Mouse (Mus musculus) lung, embryonic 14.5 days (tissue): Measurements from ENCODE around the gene Nfs1. TPM values are rescaled to one million over a fixed set of nuclear protein-coding genes. Genes with fewer than 3 reads are reported as not detected.
"Not testable (repeated sequence)": the region's sequence is repeated elsewhere in the genome, so short reads cannot be mapped to it uniquely, and the experiment has no call there.

Source experiments
- ATAC-seq: fragments of 200-750 bp; cut with Nextera tagmentation; 2 replicates; pipeline ENCODE4 v1.8.0; 2017; ENCODE audit warnings: mild to moderate bottlenecking, moderate TSS enrichment, moderate library complexity; ENCODE audit not compliant: insufficient read depth
- DNase-seq: peaks from one replicate; pipeline ENCODE4 v3.0.0-alpha.2; 2015
- H3K27ac ChIP-seq: fragments of 300-500 bp; sonication (generic); 2 replicates; pipeline ENCODE4 v1.5.1; 2014; ENCODE audit warnings: low read depth, mild to moderate bottlenecking, moderate library complexity
- H3K27me3 ChIP-seq: fragments of 300-500 bp; sonication (generic); 2 replicates; pipeline ENCODE4 v1.6.1; 2014; ENCODE audit warnings: low read length, control low read depth; ENCODE audit not compliant: insufficient read depth
- H3K36me3 ChIP-seq: fragments of 300-500 bp; sonication (generic); 2 replicates; pipeline ENCODE4 v1.6.1; 2014; ENCODE audit warnings: control low read depth; ENCODE audit not compliant: insufficient read depth
- H3K4me1 ChIP-seq: fragments of 300-500 bp; sonication (generic); 2 replicates; pipeline ENCODE4 v1.6.1; 2014; ENCODE audit warnings: antibody characterized with exemption, control low read depth; ENCODE audit not compliant: insufficient read depth
- H3K4me2 ChIP-seq: fragments of 300-500 bp; sonication (generic); 2 replicates; pipeline ENCODE4 v1.6.1; 2014; ENCODE audit warnings: mild to moderate bottlenecking
- H3K4me3 ChIP-seq: fragments of 300-500 bp; sonication (generic); 2 replicates; pipeline ENCODE4 v1.5.1; 2014; ENCODE audit warnings: low read depth, low read length
- H3K9ac ChIP-seq: fragments of 300-500 bp; sonication (generic); 2 replicates; pipeline ENCODE4 v1.6.1; 2014
- H3K9me3 ChIP-seq: fragments of 300-500 bp; sonication (generic); 2 replicates; pipeline ENCODE4 v1.6.1; 2016; ENCODE audit warnings: low read depth, low read length, control low read depth
- CTCF ChIP-seq: IDR thresholded peaks from 2 replicates; pipeline ENCODE4 v1.5.1; 2016; ENCODE audit warnings: antibody characterized with exemption, low read depth
- WGBS: fragments of 180-500 bp; shearing (Covaris S2); extraction: QIAGEN DNeasy Blood & Tissue Kit; methylation state at CpG from one replicate; pipeline ENCODE4 v1.1.7; 2014; 5-methylcytosine and 5-hydroxymethylcytosine counted together
- polyA plus RNA-seq: library from polyadenylated mRNA; unstranded; fragments of >200 nt; fragmentation: Nextera tagmentation; extraction: Ambion mirVana; gene quantifications from 2 replicates; pipeline ENCODE4 v1.2.1, GENCODE M21; 2014

Gene Nfs1
- 37.5 and 40.9 TPM in 2 replicates for polyA plus RNA-seq

DNA sequence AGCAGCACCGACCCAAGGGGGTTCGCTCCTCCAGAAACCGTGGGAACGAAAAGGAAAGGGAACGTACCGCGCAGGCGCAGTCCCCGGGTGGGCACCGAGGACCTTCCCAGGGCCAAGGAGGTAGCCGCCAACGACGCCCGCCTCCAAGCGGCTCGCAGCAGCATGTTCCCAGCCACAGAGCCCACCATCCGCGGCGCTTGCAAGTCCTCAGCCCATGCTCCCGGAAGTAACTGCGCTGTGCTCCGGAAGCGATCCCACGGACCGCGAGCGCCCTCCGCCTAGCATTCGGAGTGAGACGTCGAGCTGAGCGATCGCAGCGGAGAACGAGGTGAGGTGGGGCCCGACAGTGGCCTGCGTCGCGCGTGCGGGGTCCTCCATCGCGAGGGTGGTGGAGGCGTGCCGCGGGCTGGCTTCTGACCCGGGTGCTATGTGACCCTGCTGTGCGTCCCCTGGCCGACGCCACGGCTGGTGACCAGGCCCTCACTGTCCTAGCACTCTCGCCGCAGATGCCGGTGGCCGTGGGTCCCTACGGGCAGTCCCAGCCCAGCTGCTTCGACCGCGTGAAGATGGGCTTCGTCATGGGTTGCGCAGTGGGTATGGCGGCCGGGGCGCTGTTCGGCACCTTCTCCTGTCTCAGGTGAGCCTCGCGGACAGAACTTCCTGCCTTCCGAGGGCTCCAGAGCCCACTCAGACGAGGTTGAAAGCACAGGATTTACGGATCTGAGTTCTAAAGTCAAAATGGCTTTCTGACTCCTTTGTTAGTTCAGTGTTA lies at the start of gene Nfs1, which contains the start of gene Romo1:
TSS of gene Nfs1 (minus strand) at position 234 of the 772 bp plus-strand sequence.
TSS of gene Romo1 (plus strand) at position 87 of the 772 bp plus-strand sequence.
- Histone ChIP-seq H3K9me3 (no peaks in the 10 kb centered on the region), H3K27me3 (no peaks in the 10 kb centered on the region), H3K36me3 (peaks cover 40% of the 10 kb centered on the region), H3K4me2 (peak within 1 kb of the TSS; percentile 80), H3K4me1 (no peaks in the 10 kb centered on the region), H3K4me3 (peak within 1 kb of the TSS; percentile 83), H3K9ac (peak within 1 kb of the TSS; percentile 89), H3K27ac (peak within 1 kb of the TSS; percentile 94)
- TF ChIP-seq CTCF: peak; percentile 67
- WGBS: under 1% methylated on average over 70 of the region's 70 CpGs
- DNase-seq: peak; percentile 98
- ATAC-seq: peak; percentile 97

DNA sequence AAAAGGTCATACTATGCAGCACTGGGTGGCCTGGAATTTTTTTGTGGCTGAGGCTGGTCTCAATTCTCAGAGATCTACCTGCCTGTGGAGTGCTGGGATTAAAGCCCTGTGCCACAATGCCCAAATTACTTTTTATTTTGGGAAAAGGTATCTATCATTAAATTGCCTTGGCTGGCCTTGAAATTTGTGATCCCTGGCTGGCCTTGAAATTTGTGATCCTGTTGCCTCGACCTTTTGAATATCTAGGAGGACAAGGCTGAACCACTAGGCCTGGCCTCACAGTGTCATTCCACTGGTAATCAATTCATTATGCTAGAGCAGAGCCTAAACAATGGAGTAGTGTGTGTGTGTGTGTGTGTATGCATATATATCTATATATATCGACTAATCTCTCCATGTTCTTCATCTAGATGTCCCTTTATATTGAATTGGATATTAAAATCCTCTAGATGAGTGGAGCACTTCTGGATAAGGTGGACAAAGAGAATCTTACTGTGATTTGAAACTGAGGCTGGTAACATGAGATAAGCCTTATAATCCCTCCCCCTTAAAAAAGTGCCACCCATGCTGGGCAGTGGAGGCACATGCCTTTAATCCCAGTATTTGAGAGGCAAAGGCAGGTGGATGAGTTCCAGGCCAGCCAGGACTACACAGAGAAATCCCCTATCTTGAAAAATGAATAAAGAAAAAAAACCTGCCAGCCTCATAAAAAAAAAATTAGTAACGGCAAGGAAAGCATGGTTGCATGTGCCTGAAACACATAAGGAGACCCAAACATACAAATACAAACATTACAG lies 49.3 kb upstream of the Nfs1 start:
- H3K9me3 ChIP-seq: no peaks in the 10 kb centered on the region
- 70% methylated on average over 3 of the region's 3 CpGs for WGBS
- no peak overlapping the region for H3K27ac ChIP-seq
- H3K9ac ChIP-seq: no peak overlapping the region
- no peak for TF ChIP-seq CTCF
- H3K36me3 ChIP-seq: no peaks in the 10 kb centered on the region
- no peak overlapping the region for H3K4me2 ChIP-seq
- DNase-seq (no peak), ATAC-seq (no peak)
- H3K4me3 ChIP-seq: no peak overlapping the region
- H3K4me1 ChIP-seq: 0 out of 2 replicates have a peak, but pooled peaks cover 3% of the 10 kb centered on the region
- no peaks in the 10 kb centered on the region for H3K27me3 ChIP-seq

DNA sequence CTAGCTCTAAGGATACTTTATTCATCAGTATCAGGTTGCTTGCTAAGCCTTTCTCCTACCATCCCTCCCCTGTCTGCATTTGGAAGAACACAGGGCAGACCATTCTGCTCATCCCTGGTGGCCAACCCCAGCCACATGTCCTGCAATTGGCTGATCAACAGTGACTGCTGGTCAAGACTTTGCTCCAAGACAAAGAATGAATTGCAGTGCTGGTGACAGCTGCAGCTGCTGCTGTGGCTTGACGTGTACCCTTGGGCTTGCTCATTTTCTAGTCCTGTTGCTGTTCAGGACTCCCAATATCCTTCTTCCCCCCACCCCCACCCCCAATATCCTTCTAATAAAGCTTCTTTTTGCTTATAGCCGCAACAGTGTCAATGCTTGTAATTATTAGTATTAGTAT lies 48.1 kb upstream of the Nfs1 start:
- 74% methylated on average over 2 of the region's 2 CpGs for WGBS
- Histone ChIP-seq H3K27ac (no peak overlapping the region), H3K36me3 (no peaks in the 10 kb centered on the region), H3K9ac (no peak overlapping the region), H3K27me3 (no peaks in the 10 kb centered on the region), H3K4me1 (no peaks in the 10 kb centered on the region), H3K4me2 (no peak overlapping the region), H3K9me3 (no peaks in the 10 kb centered on the region), H3K4me3 (no peak overlapping the region)
- no peak for TF ChIP-seq CTCF
- no peak for ATAC-seq
- DNase-seq: no peak

- no peak overlapping the region for H3K9ac ChIP-seq
- no peak for ATAC-seq
- no peaks in the 10 kb centered on the region for H3K36me3 ChIP-seq
- no peak overlapping the region for H3K4me3 ChIP-seq
- TF ChIP-seq CTCF: 0 out of 2 replicates have a peak, but pooled peaks have one; percentile 17
- H3K9me3 ChIP-seq: no peaks in the 10 kb centered on the region
- H3K4me1 ChIP-seq: no peaks in the 10 kb centered on the region
- 93% methylated on average over 2 of the region's 2 CpGs for WGBS
- DNase-seq: no peak
- no peak overlapping the region for H3K4me2 ChIP-seq
- no peaks in the 10 kb centered on the region for H3K27me3 ChIP-seq
- no peak overlapping the region for H3K27ac ChIP-seq
Measured at GRCm38 (mm10) chr2:156191540-156191939, 47.6 kb upstream of the Nfs1 start.

- Histone ChIP-seq H3K9me3 (no peaks in the 10 kb centered on the region), H3K9ac (no peak overlapping the region), H3K4me3 (no peak overlapping the region), H3K4me1 (no peaks in the 10 kb centered on the region), H3K36me3 (no peaks in the 10 kb centered on the region), H3K27me3 (no peaks in the 10 kb centered on the region), H3K4me2 (no peak overlapping the region), H3K27ac (no peak overlapping the region)
- peak; percentile 22 for DNase-seq
- WGBS: 74% methylated on average over 14 of the region's 14 CpGs
- no peak for ATAC-seq
- no peak for TF ChIP-seq CTCF
Measured at GRCm38 (mm10) chr2:156190004-156190896, 46.3 kb upstream of the Nfs1 start.

DNA sequence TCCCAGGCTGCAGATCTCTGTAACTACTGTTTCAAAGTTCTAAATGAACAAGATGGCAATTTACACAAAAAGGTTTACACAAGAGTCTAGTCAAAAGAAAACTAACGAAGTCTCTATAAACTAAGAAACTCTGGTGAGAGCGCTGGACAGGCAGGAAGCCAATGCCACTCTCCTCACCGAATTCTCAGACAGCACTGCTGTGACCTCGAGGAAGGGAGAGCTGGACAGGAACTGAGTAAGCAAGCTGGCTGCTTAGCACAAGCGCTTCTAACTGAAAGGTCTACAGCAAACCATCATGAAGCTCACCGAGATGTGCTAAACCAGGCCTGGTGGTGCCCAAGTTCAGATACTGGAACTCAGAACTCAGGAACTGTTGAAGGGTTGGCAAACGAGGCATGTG lies 45.3 kb upstream of the Nfs1 start:
- not testable (repeated sequence) for H3K27ac ChIP-seq, H3K4me1 ChIP-seq, H3K4me3 ChIP-seq, H3K36me3 ChIP-seq, ATAC-seq, H3K9ac ChIP-seq, DNase-seq, H3K9me3 ChIP-seq, H3K4me2 ChIP-seq, H3K27me3 ChIP-seq
- WGBS: 73% methylated on average over 7 of the region's 7 CpGs
